Mouse (Mus musculus): ENCODE measurements at regions not wholly inside any gene's neighbourhood (a gene's known extent, or its start where the extent isn't known, plus 50 kb on each side); places are given as distances from the start of the nearest gene placed in this dataset.
A peak's percentile ranks its signal among the peaks of the same experiment; 100 is the strongest.

DNA sequence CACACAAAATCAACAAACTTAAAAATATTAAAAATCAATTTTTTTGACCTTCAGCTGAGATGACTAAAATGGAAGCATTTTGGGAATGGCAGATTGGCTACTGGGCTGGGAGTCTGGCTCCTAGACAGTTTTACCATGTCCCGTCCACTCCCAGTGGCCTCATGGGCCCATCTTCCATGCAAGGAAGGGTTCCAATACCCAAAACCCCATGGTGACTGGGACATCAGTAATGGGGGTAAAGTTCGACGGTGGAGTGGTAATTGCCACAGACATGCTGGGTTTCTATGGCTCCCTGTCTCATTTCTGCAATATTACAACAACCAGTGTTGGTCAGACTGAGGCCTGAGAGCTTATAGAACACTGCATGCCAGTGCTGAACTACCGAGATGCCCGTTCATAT lies 82.2 kb downstream of the Il20rb start:
- Histone ChIP-seq H3K36me3 (no peaks in the 10 kb centered on the region), H3K4me1 (no peaks in the 10 kb centered on the region), H3K4me2 (no peak overlapping the region), H3K9ac (no peak overlapping the region), H3K27me3 (replicated peaks) (no peaks in the 10 kb centered on the region), H3K27ac (no peak overlapping the region), H3K9me3 (replicated peaks) (no peaks in the 10 kb centered on the region), H3K4me3 (no peak overlapping the region)
- 80% methylated on average over 5 of the region's 5 CpGs for WGBS (ENCODE audit: insufficient replicate concordance)
- ATAC-seq = no peak

DNA sequence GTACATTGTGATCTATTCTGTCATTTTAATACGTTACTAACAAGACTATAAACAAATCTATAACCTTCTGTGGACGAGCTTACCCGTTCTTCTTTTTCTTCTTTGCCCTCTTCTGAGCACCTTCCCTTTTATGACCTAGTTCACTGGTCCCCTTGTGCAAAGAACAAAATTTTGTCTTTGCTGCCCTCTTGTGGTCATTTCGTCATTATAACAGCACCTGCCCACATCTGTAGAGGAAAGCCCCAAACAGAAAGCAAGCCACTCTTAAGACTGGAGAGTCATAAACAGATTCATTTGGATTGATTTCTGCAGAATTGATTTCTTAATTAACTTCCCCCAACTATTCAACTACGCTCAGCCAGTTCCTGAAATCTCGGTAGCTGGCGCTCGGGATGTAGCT lies 86.2 kb downstream of the Il20rb start:
- no peaks in the 10 kb centered on the region for H3K4me1 ChIP-seq
- H3K9me3 ChIP-seq (replicated peaks) = no peaks in the 10 kb centered on the region
- no peak overlapping the region for H3K4me3 ChIP-seq
- H3K27ac ChIP-seq = no peak overlapping the region
- ATAC-seq = 0 out of 2 replicates have a peak, but pooled peaks have one; percentile 42
- no peaks in the 10 kb centered on the region for H3K27me3 ChIP-seq (replicated peaks)
- H3K36me3 ChIP-seq = no peaks in the 10 kb centered on the region
- H3K9ac ChIP-seq = no peak overlapping the region
- WGBS (ENCODE audit: insufficient replicate concordance) = 20% methylated on average over 8 of the region's 8 CpGs
- H3K4me2 ChIP-seq = no peak overlapping the region

DNA sequence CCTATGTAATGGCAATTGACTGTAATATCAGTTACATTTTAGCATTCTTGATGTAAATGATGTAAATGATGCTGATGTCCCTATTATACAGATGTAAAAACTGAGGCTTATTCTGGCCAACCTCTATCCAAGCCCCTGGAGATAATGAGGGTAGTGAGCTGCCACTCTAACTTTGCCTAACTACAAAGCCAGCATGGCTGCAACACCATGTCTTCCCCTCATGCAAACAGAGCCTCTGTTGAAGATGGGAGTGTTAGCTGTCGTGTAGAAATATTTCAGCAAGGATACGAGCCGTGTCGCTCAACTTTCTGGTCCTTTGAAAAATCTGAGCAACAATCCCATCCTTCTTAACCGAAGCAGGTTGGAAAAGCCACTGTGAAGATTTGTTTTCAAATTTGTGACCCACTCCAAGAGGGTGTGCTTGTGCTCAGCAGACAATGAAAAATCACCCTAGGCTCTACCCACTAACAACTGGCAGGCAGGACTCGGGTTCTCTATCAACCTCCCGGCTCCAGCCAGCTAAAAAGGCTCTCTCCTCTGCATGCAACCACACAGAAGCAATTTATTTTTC lies 90.2 kb downstream of the Il20rb start:
- Histone ChIP-seq H3K9ac (no peak overlapping the region), H3K9me3 (replicated peaks) (no peaks in the 10 kb centered on the region), H3K4me1 (no peaks in the 10 kb centered on the region), H3K4me2 (no peak overlapping the region), H3K4me3 (no peak overlapping the region), H3K36me3 (no peaks in the 10 kb centered on the region), H3K27ac (no peak overlapping the region), H3K27me3 (replicated peaks) (no peaks in the 10 kb centered on the region)
- no peak for ATAC-seq
- 72% methylated on average over 7 of the region's 7 CpGs for WGBS (ENCODE audit: insufficient replicate concordance)

DNA sequence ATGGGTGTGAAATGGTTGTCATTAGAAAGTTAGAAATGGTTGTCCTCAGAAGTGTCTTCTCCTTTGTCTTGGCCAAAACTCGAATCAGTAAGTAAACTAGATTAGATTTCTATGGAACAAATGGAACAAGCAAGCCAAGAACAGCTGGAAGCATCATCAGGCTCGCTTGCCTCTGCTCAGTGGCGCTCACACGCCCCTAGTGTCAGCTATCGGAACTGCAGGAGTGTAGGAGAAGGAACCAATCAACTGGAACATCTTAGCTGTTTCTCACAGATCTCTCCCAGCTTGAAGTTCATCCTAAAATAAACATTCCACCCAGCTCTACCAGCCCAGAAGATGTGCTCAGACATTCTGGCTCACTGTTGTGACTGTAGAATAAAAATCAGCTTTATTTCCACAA lies 90.9 kb downstream of the Il20rb start:
- Histone ChIP-seq H3K36me3 (no peaks in the 10 kb centered on the region), H3K27ac (no peak overlapping the region), H3K4me2 (no peak overlapping the region), H3K4me1 (no peaks in the 10 kb centered on the region), H3K9me3 (replicated peaks) (no peaks in the 10 kb centered on the region), H3K4me3 (no peak overlapping the region), H3K27me3 (replicated peaks) (no peaks in the 10 kb centered on the region), H3K9ac (no peak overlapping the region)
- WGBS (ENCODE audit: insufficient replicate concordance) = 6% methylated on average over 5 of the region's 5 CpGs
- no peak for ATAC-seq

DNA sequence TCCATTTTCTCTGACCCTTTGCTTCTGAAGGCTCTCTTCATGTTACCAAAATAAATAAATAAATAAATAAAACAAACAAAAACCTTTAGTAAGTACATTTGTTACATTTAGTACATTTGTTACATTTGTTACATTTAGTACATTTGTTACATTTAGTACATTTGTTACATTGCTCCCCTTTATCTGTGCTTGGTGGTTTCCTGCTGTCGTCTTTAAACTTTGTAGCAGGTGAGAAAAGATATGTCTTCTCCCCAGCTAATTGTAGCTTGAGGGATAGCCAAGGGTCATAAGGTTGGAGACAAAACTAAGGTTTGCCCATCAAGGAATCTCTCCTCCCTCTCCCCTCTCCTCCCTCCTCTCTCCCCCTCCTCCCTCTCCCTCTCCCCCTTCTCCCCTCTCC lies 92.0 kb downstream of the Il20rb start:
- 23% methylated on average over 1 of the region's 1 CpGs for WGBS (ENCODE audit: insufficient replicate concordance)
- ATAC-seq = no peak

DNA sequence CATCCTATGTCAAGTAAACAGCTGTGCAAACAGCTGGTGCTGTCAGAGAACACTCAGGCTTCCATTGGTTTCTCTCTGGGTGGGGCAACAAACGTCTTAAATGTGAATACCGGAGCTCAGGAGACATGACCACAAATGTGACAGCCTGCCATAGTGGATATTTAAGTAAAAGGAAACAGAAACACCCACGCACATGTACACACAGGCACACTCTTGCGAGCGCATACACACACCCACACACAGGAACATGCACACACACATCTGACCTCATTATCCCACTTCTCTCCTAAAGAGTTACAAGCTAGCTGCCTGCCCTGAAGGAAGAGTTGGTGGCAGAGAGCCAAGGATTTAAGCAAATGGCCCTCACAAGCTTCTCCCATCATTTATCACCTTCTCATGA lies 92.4 kb downstream of the Il20rb start:
- Histone ChIP-seq H3K36me3 (no peaks in the 10 kb centered on the region), H3K9ac (no peak overlapping the region), H3K27ac (no peak overlapping the region), H3K4me1 (no peaks in the 10 kb centered on the region), H3K4me3 (no peak overlapping the region), H3K4me2 (no peak overlapping the region), H3K27me3 (replicated peaks) (no peaks in the 10 kb centered on the region), H3K9me3 (replicated peaks) (no peaks in the 10 kb centered on the region)
- WGBS (ENCODE audit: insufficient replicate concordance) = 55% methylated on average over 5 of the region's 5 CpGs
- ATAC-seq = no peak

More for the DNA sequence above, 92.0 kb downstream of the Il20rb start:
- H3K4me3 ChIP-seq = no peak overlapping the region
- no peaks in the 10 kb centered on the region for H3K27me3 ChIP-seq (replicated peaks)
- no peak overlapping the region for H3K9ac ChIP-seq
- H3K36me3 ChIP-seq = no peaks in the 10 kb centered on the region
- H3K4me1 ChIP-seq = no peaks in the 10 kb centered on the region
- H3K4me2 ChIP-seq = no peak overlapping the region
- no peaks in the 10 kb centered on the region for H3K9me3 ChIP-seq (replicated peaks)
- H3K27ac ChIP-seq = no peak overlapping the region

DNA sequence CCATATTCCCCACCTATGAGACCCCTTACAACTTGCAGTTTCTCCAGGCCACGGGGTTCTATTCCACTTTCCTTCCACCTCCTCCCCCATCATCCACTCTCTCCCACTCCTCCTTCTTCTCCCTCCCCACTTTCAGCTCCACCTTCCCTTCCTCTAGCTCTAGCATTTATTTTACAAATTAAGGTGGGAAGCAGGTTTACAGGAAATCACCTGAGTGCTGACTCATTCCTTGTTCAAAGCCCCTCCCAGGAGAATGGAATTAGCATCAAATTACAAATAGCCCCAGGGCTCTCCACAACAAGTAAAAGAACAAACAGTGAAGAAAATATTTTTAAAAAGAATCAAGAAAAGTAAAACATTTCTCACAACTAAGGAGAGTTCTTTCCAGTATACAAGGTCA lies 94.3 kb downstream of the Il20rb start:
- WGBS (ENCODE audit: insufficient replicate concordance) = 25% methylated on average over 1 of the region's 1 CpGs

DNA sequence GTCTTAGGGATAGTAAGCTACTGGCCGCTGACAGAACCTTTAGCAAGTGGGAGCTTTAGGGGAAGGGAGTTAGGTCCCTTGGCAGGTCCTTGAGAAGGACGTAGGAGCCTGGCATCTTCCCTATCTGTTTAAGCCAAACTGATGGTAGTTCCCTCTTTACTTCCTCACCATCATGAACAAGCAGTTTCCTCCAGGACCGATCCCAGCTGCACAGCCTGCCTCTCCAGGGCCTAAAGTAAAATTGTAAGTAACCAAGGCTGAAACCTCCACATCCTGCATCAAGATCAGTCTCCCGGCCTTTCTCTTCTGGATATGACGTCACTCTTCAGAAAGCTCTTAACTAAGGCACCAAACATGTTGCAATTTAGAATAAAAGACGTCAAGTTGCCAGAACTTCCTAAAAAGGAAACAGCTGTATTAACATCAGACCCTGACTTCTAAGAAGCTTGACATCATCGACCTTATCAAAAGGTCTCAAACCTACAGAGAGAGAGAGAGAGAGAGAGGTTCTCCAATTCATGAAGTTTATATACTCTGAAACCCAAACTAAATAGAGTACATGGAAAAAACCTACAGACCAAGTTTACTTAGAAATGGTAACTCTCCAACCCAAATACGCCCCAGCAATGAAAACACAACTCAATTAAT lies 94.9 kb downstream of the Il20rb start:
- no peaks in the 10 kb centered on the region for H3K9me3 ChIP-seq (replicated peaks)
- WGBS (ENCODE audit: insufficient replicate concordance) = 24% methylated on average over 8 of the region's 8 CpGs
- H3K4me3 ChIP-seq = no peak overlapping the region
- H3K36me3 ChIP-seq = no peaks in the 10 kb centered on the region
- no peaks in the 10 kb centered on the region for H3K4me1 ChIP-seq
- no peak overlapping the region for H3K9ac ChIP-seq
- no peaks in the 10 kb centered on the region for H3K27me3 ChIP-seq (replicated peaks)
- no peak overlapping the region for H3K27ac ChIP-seq
- no peak for ATAC-seq
- no peak overlapping the region for H3K4me2 ChIP-seq

More for the DNA sequence above, 94.3 kb downstream of the Il20rb start:
- no peak overlapping the region for H3K27ac ChIP-seq
- no peaks in the 10 kb centered on the region for H3K27me3 ChIP-seq (replicated peaks)
- H3K4me1 ChIP-seq = no peaks in the 10 kb centered on the region
- no peaks in the 10 kb centered on the region for H3K36me3 ChIP-seq
- no peaks in the 10 kb centered on the region for H3K9me3 ChIP-seq (replicated peaks)
- H3K9ac ChIP-seq = no peak overlapping the region
- H3K4me2 ChIP-seq = no peak overlapping the region
- no peak for ATAC-seq
- no peak overlapping the region for H3K4me3 ChIP-seq

DNA sequence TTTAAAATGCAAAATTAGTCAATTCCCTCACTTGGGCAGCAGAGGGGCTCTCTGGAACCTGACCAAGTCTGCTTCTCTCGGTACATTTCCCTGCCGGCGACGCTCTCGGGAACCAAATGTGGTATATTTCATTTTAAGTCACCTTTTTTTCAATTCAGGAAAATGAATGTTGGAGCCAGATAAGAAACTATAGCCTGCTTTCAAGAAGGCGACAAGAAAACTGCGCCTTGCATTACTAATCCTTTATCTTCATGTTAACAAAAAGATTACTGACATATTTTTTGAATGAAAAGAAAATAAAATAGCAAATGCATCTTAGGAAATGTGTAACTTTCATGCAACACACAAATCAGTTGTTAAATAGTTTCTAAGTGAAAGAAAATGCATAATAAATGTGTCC lies 98.2 kb downstream of the Il20rb start:
- H3K9me3 ChIP-seq (replicated peaks) = no peaks in the 10 kb centered on the region
- 63% methylated on average over 7 of the region's 7 CpGs for WGBS (ENCODE audit: insufficient replicate concordance)
- no peak for ATAC-seq
- no peaks in the 10 kb centered on the region for H3K36me3 ChIP-seq
- H3K27me3 ChIP-seq (replicated peaks) = no peaks in the 10 kb centered on the region
- no peak overlapping the region for H3K4me3 ChIP-seq
- no peaks in the 10 kb centered on the region for H3K4me1 ChIP-seq
- H3K27ac ChIP-seq = no peak overlapping the region
- H3K9ac ChIP-seq = no peak overlapping the region
- no peak overlapping the region for H3K4me2 ChIP-seq

DNA sequence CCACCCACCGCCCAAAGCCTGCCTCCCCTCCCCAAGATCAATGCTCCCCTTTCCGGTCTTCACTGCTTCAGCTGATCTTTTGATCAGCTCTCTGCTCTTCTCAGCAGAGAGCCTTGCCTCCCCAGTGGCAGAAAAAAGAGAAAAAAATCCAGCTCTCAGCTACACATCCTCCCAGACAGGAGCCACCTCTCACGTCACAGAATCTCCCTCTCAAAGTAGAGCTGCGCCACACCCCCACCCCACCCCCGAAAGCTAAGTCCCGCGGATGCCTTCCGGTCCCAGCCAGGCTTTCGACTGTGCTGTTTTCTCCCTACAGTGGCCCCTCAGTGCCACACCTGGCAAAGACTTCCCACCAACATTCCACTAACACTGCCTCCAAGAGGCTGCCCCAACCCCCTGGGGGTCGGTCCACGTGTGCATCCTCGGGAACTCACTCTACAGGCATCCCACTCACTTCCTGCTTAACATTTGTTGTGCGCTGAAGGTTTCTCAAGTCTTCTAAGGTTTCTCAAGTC lies 99.4 kb downstream of the Il20rb start:
- H3K4me2 ChIP-seq = no peak overlapping the region
- H3K9me3 ChIP-seq (replicated peaks) = no peaks in the 10 kb centered on the region
- H3K27ac ChIP-seq = no peak overlapping the region
- 34% methylated on average over 13 of the region's 13 CpGs for WGBS (ENCODE audit: insufficient replicate concordance)
- no peaks in the 10 kb centered on the region for H3K4me1 ChIP-seq
- H3K27me3 ChIP-seq (replicated peaks) = no peaks in the 10 kb centered on the region
- H3K9ac ChIP-seq = no peak overlapping the region
- no peak overlapping the region for H3K4me3 ChIP-seq
- no peaks in the 10 kb centered on the region for H3K36me3 ChIP-seq
- no peak for ATAC-seq

DNA sequence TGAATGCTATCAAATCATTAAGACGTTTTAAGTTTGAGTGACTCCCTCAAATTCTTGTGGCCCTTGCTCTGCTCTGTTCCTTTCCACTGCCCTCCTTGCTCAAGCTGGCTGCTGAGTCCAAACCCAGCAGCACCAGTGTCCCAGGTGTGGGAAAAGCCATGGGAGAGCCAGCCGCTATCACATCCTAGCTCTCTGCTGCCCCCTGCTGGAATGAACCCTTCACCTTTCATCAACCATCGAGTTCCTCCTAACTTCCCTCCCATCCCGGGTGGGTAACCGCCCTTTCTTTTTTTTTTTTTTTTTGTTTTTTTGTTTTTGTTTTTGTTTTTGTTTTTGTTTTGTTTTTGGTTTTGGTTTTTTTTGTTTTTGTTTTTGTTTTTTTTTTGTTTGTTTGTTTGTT lies 104.1 kb downstream of the Il20rb start:
- no peak for ATAC-seq
- WGBS (ENCODE audit: insufficient replicate concordance) = 34% methylated on average over 5 of the region's 5 CpGs

DNA sequence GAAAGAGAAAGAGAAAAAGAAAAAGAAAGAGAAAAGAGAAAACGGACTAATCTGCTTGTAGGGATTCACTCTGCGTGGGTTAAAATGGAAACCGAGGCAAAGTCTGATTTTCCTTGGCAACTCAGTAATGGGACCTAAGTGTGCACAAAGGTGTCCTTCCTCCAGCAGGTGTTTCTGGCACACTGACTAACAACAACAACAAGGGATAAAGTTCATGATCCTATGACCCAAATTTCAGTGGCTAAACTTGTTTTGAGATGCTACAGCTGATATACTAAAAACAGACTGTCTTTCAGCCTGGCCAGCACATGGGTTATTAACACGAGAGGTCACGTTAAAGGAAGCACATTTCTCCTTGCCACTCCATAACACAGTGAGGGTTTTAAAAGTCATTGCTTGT lies 116.7 kb downstream of the Il20rb start:
- ATAC-seq = no peak
- no peak overlapping the region for H3K9ac ChIP-seq
- H3K27me3 ChIP-seq (replicated peaks) = no peaks in the 10 kb centered on the region
- H3K36me3 ChIP-seq = no peaks in the 10 kb centered on the region
- no peak overlapping the region for H3K4me3 ChIP-seq
- H3K27ac ChIP-seq = no peak overlapping the region
- H3K4me2 ChIP-seq = no peak overlapping the region
- no peaks in the 10 kb centered on the region for H3K4me1 ChIP-seq
- 69% methylated on average over 5 of the region's 5 CpGs for WGBS (ENCODE audit: insufficient replicate concordance)
- H3K9me3 ChIP-seq (replicated peaks) = no peaks in the 10 kb centered on the region

More for the DNA sequence above, 104.1 kb downstream of the Il20rb start:
- H3K27ac ChIP-seq = no peak overlapping the region
- no peaks in the 10 kb centered on the region for H3K4me1 ChIP-seq
- no peak overlapping the region for H3K4me2 ChIP-seq
- no peak overlapping the region for H3K9ac ChIP-seq
- no peaks in the 10 kb centered on the region for H3K27me3 ChIP-seq (replicated peaks)
- H3K4me3 ChIP-seq = no peak overlapping the region
- no peaks in the 10 kb centered on the region for H3K36me3 ChIP-seq
- no peaks in the 10 kb centered on the region for H3K9me3 ChIP-seq (replicated peaks)

DNA sequence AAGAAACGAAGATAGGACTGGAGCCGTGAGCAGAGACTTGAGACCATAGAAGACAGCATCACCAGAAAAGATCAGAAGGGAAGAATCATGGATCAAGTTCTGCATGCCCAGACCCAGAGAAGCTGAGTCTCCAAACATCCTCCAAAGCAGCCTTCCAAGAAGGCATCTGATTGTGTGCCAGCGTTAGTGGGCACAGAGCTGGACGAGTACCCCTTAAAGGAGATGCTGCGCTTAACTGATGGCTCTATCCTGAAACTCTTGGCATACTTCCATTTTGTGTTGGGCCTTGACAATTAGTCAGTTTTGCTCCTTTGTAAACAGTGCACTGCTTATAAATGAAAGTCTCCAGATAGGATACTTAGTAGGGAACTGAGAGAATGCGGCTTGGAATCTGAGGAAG lies 119.8 kb downstream of the Il20rb start:
- H3K4me2 ChIP-seq = no peak overlapping the region
- no peaks in the 10 kb centered on the region for H3K36me3 ChIP-seq

More for the DNA sequence above, 119.8 kb downstream of the Il20rb start:
- no peaks in the 10 kb centered on the region for H3K9me3 ChIP-seq (replicated peaks)
- no peak overlapping the region for H3K4me3 ChIP-seq
- WGBS (ENCODE audit: insufficient replicate concordance) = 70% methylated on average over 6 of the region's 6 CpGs
- ATAC-seq = no peak
- H3K4me1 ChIP-seq = no peaks in the 10 kb centered on the region
- no peak overlapping the region for H3K9ac ChIP-seq
- no peaks in the 10 kb centered on the region for H3K27me3 ChIP-seq (replicated peaks)
- H3K27ac ChIP-seq = no peak overlapping the region
